In the genomic region with DNA sequence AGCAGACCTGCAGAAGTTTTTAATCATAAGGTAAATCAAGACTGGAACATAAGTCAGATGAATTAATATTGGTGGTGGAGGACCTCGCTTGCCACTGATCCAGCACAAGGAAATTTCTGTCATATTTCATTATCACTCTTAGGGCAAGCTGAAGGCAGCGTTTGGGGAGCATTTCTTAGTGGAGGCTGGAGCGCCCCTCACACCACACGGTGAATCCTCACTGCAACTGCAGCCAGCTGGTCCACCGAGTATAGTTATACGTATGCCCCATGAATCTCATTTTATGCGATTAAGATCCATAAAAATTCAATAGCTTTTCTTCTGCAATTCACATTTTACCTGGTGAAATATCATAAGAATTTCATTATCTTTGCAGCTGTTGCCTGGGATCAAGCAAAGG, we compare ENCODE assay signal across 17 mouse cellular contexts. TPM values are rescaled to one million over a fixed set of nuclear protein-coding genes. Genes with fewer than 3 reads are reported as not detected.
DNase-seq lines count a peak whose midpoint lies in the region; ATAC-seq and TF ChIP-seq lines count a peak whose summit lies in the region.
"Had no signal": no experiment of that assay in that cellular context is flagged by ENCODE, and none has a peak within 500 bp of the region (broad histone marks: within the 10 kb centered on the region; RNA-seq: fewer than 3 reads in every experiment).

No protein-coding gene starts in this region.

- H3K9ac ChIP-seq in hindbrain, postnatal 0 days (replicated peaks; ENCODE audit: low read length), result no peak overlapping the region
- no peak overlapping the region for H3K9ac ChIP-seq in hindbrain, embryonic 11.5 days (ENCODE audit: low read depth, low read length)
- H3K9ac ChIP-seq in neural tube, embryonic 13.5 days, result no peak overlapping the region
- H3K9ac ChIP-seq: embryonic facial prominence, embryonic 12.5 days; forebrain, embryonic 15.5 days; heart, embryonic 13.5 days had no signal

- 0 out of 2 replicates have a peak, but pooled peaks cover 3% of the 10 kb centered on the region for H3K4me1 ChIP-seq in hindbrain, postnatal 0 days (ENCODE audit: insufficient read depth, low read length)
- H3K4me1 ChIP-seq in hindbrain, embryonic 11.5 days (replicated peaks; ENCODE audit: control insufficient read depth, insufficient read depth, low read length), result peaks cover 10% of the 10 kb centered on the region; the same call in 1 of the 2 replicates
- H3K4me1 ChIP-seq in neural tube, embryonic 13.5 days (replicated peaks), result peaks cover 97% of the 10 kb centered on the region
- H3K4me1 ChIP-seq: heart, embryonic 13.5 days had no signal

- DNase-seq in embryo, embryonic 11 days, result peak; percentile 21
- DNase-seq in embryo, embryonic 9.5 days (ENCODE audit: extremely low spot score), result no peak
- peak; percentile 53 for DNase-seq in hindbrain, postnatal 0 days (ENCODE audit: low spot score)
- no peak for DNase-seq in hindbrain, embryonic 11.5 days (ENCODE audit: low spot score)
- no peak for DNase-seq in neural tube, embryonic 10.5 days (ENCODE audit: extremely low spot score, low spot score)
- DNase-seq in retina, postnatal 1 day, result no peak
- DNase-seq: adrenal gland, postnatal 10 days; cerebellum, adult 11-12 months; cerebellum, adult 9-10 months; cerebellum, postnatal 25 days; gastrocnemius, postnatal 36 days; heart, postnatal 36 days had no signal

- ATAC-seq in hindbrain, postnatal 0 days, result no peak
- ATAC-seq in hindbrain, embryonic 11.5 days (ENCODE audit: low FRiP score), result no peak
- ATAC-seq in neural tube, embryonic 13.5 days (ENCODE audit: low read depth), result peak; percentile 37; the same call in 1 of the 2 replicates
- ATAC-seq: forebrain, embryonic 15.5 days had no signal

- WGBS in hindbrain, postnatal 0 days, result 54% methylated on average over 7 of the region's 7 CpGs
- 73% methylated on average over 7 of the region's 7 CpGs for WGBS in hindbrain, embryonic 11.5 days
- WGBS in neural tube, embryonic 13.5 days, result 47% methylated on average over 7 of the region's 7 CpGs

- H3K4me3 ChIP-seq in hindbrain, postnatal 0 days (ENCODE audit: low read length), result no peak overlapping the region
- no peak overlapping the region for H3K4me3 ChIP-seq in hindbrain, embryonic 11.5 days (ENCODE audit: low read depth, low read length)
- H3K4me3 ChIP-seq in neural tube, embryonic 13.5 days, result no peak overlapping the region
- H3K4me3 ChIP-seq: embryonic facial prominence, embryonic 12.5 days; forebrain, embryonic 15.5 days; heart, embryonic 13.5 days had no signal

- H3K27me3 ChIP-seq in hindbrain, postnatal 0 days (ENCODE audit: insufficient read depth, low read length), result no peaks in the 10 kb centered on the region
- H3K27me3 ChIP-seq in hindbrain, embryonic 11.5 days (ENCODE audit: control insufficient read depth, insufficient read depth, low read length), result no peaks in the 10 kb centered on the region; the same call in 1 of the 2 replicates
- peaks cover 9% of the 10 kb centered on the region; the same call in 1 of the 2 replicates for H3K27me3 ChIP-seq in neural tube, embryonic 13.5 days

- no peak overlapping the region for H3K27ac ChIP-seq in hindbrain, postnatal 0 days
- H3K27ac ChIP-seq in hindbrain, embryonic 11.5 days (ENCODE audit: low read depth, low read length), result no peak overlapping the region
- H3K27ac ChIP-seq in neural tube, embryonic 13.5 days (replicated peaks), result peak overlapping the region; percentile 79; the same call in 1 of the 2 replicates
- H3K27ac ChIP-seq: embryonic facial prominence, embryonic 12.5 days; forebrain, embryonic 15.5 days; heart, embryonic 13.5 days had no signal

- H3K36me3 ChIP-seq in hindbrain, postnatal 0 days (ENCODE audit: insufficient read depth, low read length), result no peaks in the 10 kb centered on the region
- H3K36me3 ChIP-seq in hindbrain, embryonic 11.5 days (ENCODE audit: control insufficient read depth, insufficient read depth, low read length), result no peaks in the 10 kb centered on the region
- peaks cover 28% of the 10 kb centered on the region for H3K36me3 ChIP-seq in neural tube, embryonic 13.5 days
- H3K36me3 ChIP-seq: embryonic facial prominence, embryonic 12.5 days; forebrain, embryonic 15.5 days; heart, embryonic 13.5 days had no signal

- no peaks in the 10 kb centered on the region for H3K9me3 ChIP-seq in hindbrain, postnatal 0 days (ENCODE audit: low read length)
- no peaks in the 10 kb centered on the region for H3K9me3 ChIP-seq in hindbrain, embryonic 11.5 days (ENCODE audit: control insufficient read depth, low read length)
- H3K9me3 ChIP-seq in neural tube, embryonic 13.5 days, result no peaks in the 10 kb centered on the region
- H3K9me3 ChIP-seq: embryonic facial prominence, embryonic 12.5 days; forebrain, embryonic 15.5 days; heart, embryonic 13.5 days had no signal

- H3K4me2 ChIP-seq in hindbrain, postnatal 0 days (ENCODE audit: low read depth, low read length), result no peak overlapping the region
- no peak overlapping the region for H3K4me2 ChIP-seq in hindbrain, embryonic 11.5 days (replicated peaks; ENCODE audit: low read depth, low read length)
- H3K4me2 ChIP-seq in neural tube, embryonic 13.5 days, result peak overlapping the region; percentile 62; the same call in 1 of the 2 replicates
- H3K4me2 ChIP-seq: embryonic facial prominence, embryonic 12.5 days; forebrain, embryonic 15.5 days; heart, embryonic 13.5 days had no signal

- TF ChIP-seq CTCF in hindbrain, postnatal 0 days (IDR thresholded peaks at IDR 0.05; ENCODE audit: low read depth), result no peak

RNA-seq across cellular contexts. Expression of a gene that starts 18.6 kb away (rescaled TPM):
- total RNA-seq in hindbrain, postnatal 0 days (2014; rRNA removed), result 123 and 142 TPM in 2 replicates
- 11.5 and 13.0 TPM in 2 replicates for polyA plus RNA-seq in hindbrain, postnatal 0 days (2015; fragmentation: Nextera tagmentation; extraction: Ambion mirVana)
- 14.0 and 15.9 TPM in 2 replicates for polyA plus RNA-seq in hindbrain, embryonic 11.5 days (2014; fragmentation: Nextera tagmentation; extraction: Ambion mirVana)
- 23.9 and 24.1 TPM in 2 replicates for polyA plus RNA-seq in neural tube, embryonic 13.5 days (2015; fragmentation: Nextera tagmentation; extraction: Ambion mirVana)
- total RNA-seq: MEL had no signal

Comparison
In these comparisons a context has a peak if more than half of its experiments do, and no peak if none do; other contexts are left out.
1. DNase-seq: peak in embryo, embryonic 11 days (single experiment) and hindbrain, postnatal 0 days (single experiment); none in embryo, embryonic 9.5 days (single experiment), hindbrain, embryonic 11.5 days (single experiment), neural tube, embryonic 10.5 days (single experiment) and retina, postnatal 1 day (single experiment).